Mouse (Mus musculus) G1E (cell line): Measurements from ENCODE around the gene 1110004F10Rik.

ENCODE experiments used
- CTCF ChIP-seq: IDR thresholded peaks from 2 replicates; pipeline ENCODE4 v1.5.1; 2012; ENCODE audit warnings: low read depth, low read length, inconsistent platforms, mixed read lengths
- GATA1 ChIP-seq: IDR thresholded peaks from 2 replicates; pipeline ENCODE4 v1.6.1; 2012; ENCODE audit warnings: borderline replicate concordance, low read length, inconsistent platforms, mixed read lengths
- GATA2 ChIP-seq: IDR thresholded peaks from 2 replicates; pipeline ENCODE4 v1.6.1; 2012; ENCODE audit warnings: low read depth, low read length, inconsistent platforms, borderline replicate concordance
- POLR2AphosphoS5 ChIP-seq: IDR thresholded peaks from 2 replicates; pipeline ENCODE4 v1.6.1; 2012; ENCODE audit warnings: low read depth, low read length, inconsistent platforms; ENCODE audit not compliant: insufficient replicate concordance
- TAL1 ChIP-seq: conservative IDR thresholded peaks from 2 replicates; pipeline ENCODE4 v1.6.1; 2012; ENCODE audit warnings: low read depth, low read length, inconsistent platforms, mixed read lengths

GRCm38 (mm10) chr7:116031718-116032595, 7.2 kb upstream of the 1110004F10Rik start:
- no peak for TF ChIP-seq CTCF
- TF ChIP-seq GATA1 = no peak
- no peak for TF ChIP-seq POLR2AphosphoS5
- TF ChIP-seq TAL1 = no peak
- TF ChIP-seq GATA2 = no peak
